Mouse (Mus musculus) megakaryocyte, embryonic 14.5 days (primary cell): ENCODE results near the gene Atp2b2.

Experiments used
- FLI1 ChIP-seq: IDR thresholded peaks from 2 replicates; pipeline ENCODE4 v1.6.1; 2012; ENCODE audit warnings: low read length, inconsistent platforms, mixed read lengths
- GATA1 ChIP-seq: IDR thresholded peaks from 3 replicates; pipeline ENCODE4 v1.6.1; 2012; ENCODE audit warnings: mixed read lengths, low read length, inconsistent platforms, borderline replicate concordance

GRCm38 (mm10) chr6:114087106-114087505, 44.7 kb upstream of the Atp2b2 start:
- TF ChIP-seq GATA1 (no peak), FLI1 (no peak)
